Mouse (Mus musculus) heart, embryonic 12.5 days (tissue): ENCODE measurements around the gene Gnai1. TPM values are rescaled to one million over a fixed set of nuclear protein-coding genes. Genes with fewer than 3 reads are reported as not detected.

Experiments
- ATAC-seq: fragments of 200-750 bp; cut with Nextera tagmentation; 2 replicates; pipeline ENCODE4 v1.8.0; 2017; ENCODE audit warnings: moderate TSS enrichment, moderate library complexity; ENCODE audit not compliant: insufficient number of reproducible peaks, low FRiP score
- H3K27ac ChIP-seq: fragments of 300-500 bp; sonication (generic); 2 replicates; pipeline ENCODE4 v1.5.1; 2016; ENCODE audit warnings: mild to moderate bottlenecking, moderate library complexity; ENCODE audit not compliant: poor library complexity, severe bottlenecking
- H3K27me3 ChIP-seq: fragments of 300-500 bp; sonication (generic); replicated peaks from 2 replicates; pipeline ENCODE4 v1.6.1; 2016; ENCODE audit warnings: mild to moderate bottlenecking, moderate library complexity
- H3K36me3 ChIP-seq: fragments of 300-500 bp; sonication (generic); 2 replicates; pipeline ENCODE4 v1.6.1; 2016; ENCODE audit warnings: mild to moderate bottlenecking, moderate library complexity
- H3K4me1 ChIP-seq: fragments of 300-500 bp; sonication (generic); replicated peaks from 2 replicates; pipeline ENCODE4 v1.6.1; 2016; ENCODE audit warnings: mild to moderate bottlenecking
- H3K4me2 ChIP-seq: fragments of 300-500 bp; sonication (generic); 2 replicates; pipeline ENCODE4 v1.6.1; 2016; ENCODE audit warnings: mild to moderate bottlenecking, moderate library complexity
- H3K4me3 ChIP-seq: fragments of 300-500 bp; sonication (generic); 2 replicates; pipeline ENCODE4 v1.5.1; 2016; ENCODE audit warnings: mild to moderate bottlenecking
- H3K9ac ChIP-seq: fragments of 300-500 bp; sonication (generic); 2 replicates; pipeline ENCODE4 v1.6.1; 2016; ENCODE audit warnings: mild to moderate bottlenecking, moderate library complexity
- H3K9me3 ChIP-seq: fragments of 300-500 bp; sonication (generic); replicated peaks from 2 replicates; pipeline ENCODE4 v1.6.1; 2016; ENCODE audit warnings: mild to moderate bottlenecking, moderate library complexity
- WGBS: fragments of 180-500 bp; shearing (Covaris S2); methylation state at CpG from one replicate; pipeline ENCODE4 v1.1.7; 2016; 5-methylcytosine and 5-hydroxymethylcytosine counted together
- polyA plus RNA-seq: library from polyadenylated mRNA; unstranded; fragments of >200 nt; fragmentation: Nextera tagmentation; extraction: Ambion mirVana; gene quantifications from 2 replicates; pipeline ENCODE4 v1.2.1, GENCODE M21; 2016

The Gnai1 gene
- polyA plus RNA-seq, 1 experiment from 2014 or later: 32.4 TPM

DNA sequence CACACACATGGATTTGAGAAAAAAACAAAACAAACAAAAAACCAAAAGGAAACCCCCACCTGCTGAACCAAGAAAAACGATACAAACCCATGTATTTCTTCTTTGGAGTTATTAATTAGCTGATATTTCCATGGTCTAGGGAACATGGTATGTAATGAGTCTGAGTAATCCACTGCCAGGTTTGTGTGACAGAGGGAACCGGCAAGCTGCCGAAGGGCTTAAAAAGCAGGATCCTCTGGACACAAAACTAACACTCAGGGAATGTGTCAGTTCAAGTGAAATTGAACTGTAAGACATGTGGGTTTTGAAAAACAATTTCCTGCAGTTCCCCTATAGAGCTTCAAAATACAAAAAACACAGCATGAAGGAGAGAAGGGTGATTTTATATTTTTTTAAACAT is 72.1 kb downstream of the Gnai1 start:
- Histone ChIP-seq H3K36me3 (peaks cover 25% of the 10 kb centered on the region), H3K27me3 (no peaks in the 10 kb centered on the region), H3K4me2 (no peak overlapping the region), H3K9me3 (0 out of 2 replicates have a peak, but pooled peaks cover 7% of the 10 kb centered on the region), H3K27ac (no peak overlapping the region), H3K4me3 (no peak overlapping the region), H3K4me1 (no peaks in the 10 kb centered on the region), H3K9ac (no peak overlapping the region)
- no peak for ATAC-seq
- WGBS: 83% methylated on average over 3 of the region's 3 CpGs

- Histone ChIP-seq H3K27me3 (no peaks in the 10 kb centered on the region), H3K36me3 (peaks cover 6% of the 10 kb centered on the region), H3K27ac (no peak overlapping the region), H3K4me3 (no peak overlapping the region), H3K9ac (no peak overlapping the region), H3K9me3 (0 out of 2 replicates have a peak, but pooled peaks cover 6% of the 10 kb centered on the region), H3K4me1 (no peaks in the 10 kb centered on the region), H3K4me2 (no peak overlapping the region)
- 82% methylated on average over 3 of the region's 3 CpGs for WGBS
- no peak for ATAC-seq
Measured at GRCm38 (mm10) chr5:18282095-18282494, 78.1 kb downstream of the Gnai1 start.

GRCm38 (mm10) chr5:18274352-18274940 is 85.7 kb downstream of the Gnai1 start:
- no peaks in the 10 kb centered on the region for H3K27me3 ChIP-seq
- no peak overlapping the region for H3K4me2 ChIP-seq
- no peak overlapping the region for H3K27ac ChIP-seq
- no peaks in the 10 kb centered on the region for H3K9me3 ChIP-seq
- WGBS: 84% methylated on average over 7 of the region's 7 CpGs
- peaks cover 17% of the 10 kb centered on the region for H3K36me3 ChIP-seq
- ATAC-seq: no peak
- H3K4me3 ChIP-seq: no peak overlapping the region
- no peak overlapping the region for H3K9ac ChIP-seq
- no peaks in the 10 kb centered on the region for H3K4me1 ChIP-seq

GRCm38 (mm10) chr5:18273291-18274284 is 86.6 kb downstream of the Gnai1 start:
- Histone ChIP-seq H3K9ac (no peak overlapping the region), H3K4me2 (no peak overlapping the region), H3K36me3 (peaks cover 17% of the 10 kb centered on the region), H3K4me3 (no peak overlapping the region), H3K27ac (no peak overlapping the region), H3K9me3 (no peaks in the 10 kb centered on the region), H3K4me1 (no peaks in the 10 kb centered on the region), H3K27me3 (no peaks in the 10 kb centered on the region)
- no peak for ATAC-seq
- WGBS: 77% methylated on average over 11 of the region's 11 CpGs

DNA sequence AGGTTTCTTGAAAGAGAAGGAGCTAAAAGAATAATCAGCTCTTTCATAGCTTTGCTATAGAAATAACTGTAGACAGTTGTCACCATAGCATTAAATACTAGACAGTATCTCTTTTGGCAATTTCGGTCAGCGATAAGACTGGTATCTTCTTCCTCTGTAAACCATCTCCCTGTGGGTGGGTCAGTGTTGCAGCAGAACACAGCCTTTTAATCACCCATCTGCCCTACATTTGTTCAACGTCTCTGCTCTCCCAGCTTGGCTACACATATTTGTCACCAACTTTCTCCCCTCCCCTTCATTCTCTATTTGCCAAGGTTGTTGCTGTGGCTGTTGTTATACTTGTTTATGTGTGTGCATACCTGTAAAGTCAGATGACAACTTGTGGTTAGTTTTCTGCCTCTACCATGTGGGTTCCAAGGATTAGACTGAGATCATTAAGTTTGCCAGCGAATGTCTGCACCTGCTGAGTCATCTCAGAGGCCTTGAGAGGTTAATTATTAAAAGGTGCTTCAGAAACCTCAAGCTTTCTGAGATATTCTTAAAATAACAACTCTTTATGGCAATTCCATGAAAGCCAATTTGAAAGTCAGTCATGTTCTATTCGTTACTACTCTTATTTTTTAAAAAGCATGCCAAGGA is 109.7 kb downstream of the Gnai1 start:
- ATAC-seq: no peak
- H3K4me3 ChIP-seq: no peak overlapping the region
- H3K27me3 ChIP-seq: no peaks in the 10 kb centered on the region
- H3K27ac ChIP-seq: no peak overlapping the region
- H3K9me3 ChIP-seq: no peaks in the 10 kb centered on the region
- H3K36me3 ChIP-seq: no peaks in the 10 kb centered on the region
- no peaks in the 10 kb centered on the region for H3K4me1 ChIP-seq
- WGBS: 81% methylated on average over 5 of the region's 5 CpGs
- H3K9ac ChIP-seq: no peak overlapping the region
- no peak overlapping the region for H3K4me2 ChIP-seq

DNA sequence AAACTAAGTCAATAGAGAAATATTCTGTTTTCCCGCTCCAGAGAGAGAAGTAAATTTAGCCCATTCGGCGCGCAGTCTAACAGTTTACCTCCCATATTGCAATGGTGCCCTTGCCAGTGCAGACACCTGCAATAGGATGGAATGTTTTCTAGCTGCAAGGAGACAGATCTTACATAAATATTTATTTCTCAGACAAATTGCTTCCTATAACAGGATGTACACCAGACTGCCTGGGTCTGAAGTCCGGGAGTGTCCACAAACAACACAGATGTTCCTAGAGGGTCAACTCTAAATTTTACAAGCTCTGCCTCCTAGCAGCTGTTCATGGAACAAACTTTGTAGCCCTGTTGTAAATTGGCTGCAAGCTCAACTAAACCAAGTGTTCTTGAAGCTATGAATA is 111.0 kb downstream of the Gnai1 start:
- Histone ChIP-seq H3K4me2 (no peak overlapping the region), H3K4me1 (no peaks in the 10 kb centered on the region), H3K9ac (no peak overlapping the region), H3K4me3 (no peak overlapping the region), H3K36me3 (no peaks in the 10 kb centered on the region), H3K27me3 (no peaks in the 10 kb centered on the region), H3K27ac (no peak overlapping the region), H3K9me3 (no peaks in the 10 kb centered on the region)
- WGBS: 80% methylated on average over 5 of the region's 5 CpGs
- no peak for ATAC-seq

- Histone ChIP-seq H3K4me3 (no peak overlapping the region), H3K9me3 (no peaks in the 10 kb centered on the region), H3K4me2 (no peak overlapping the region), H3K27me3 (no peaks in the 10 kb centered on the region), H3K27ac (no peak overlapping the region), H3K9ac (no peak overlapping the region), H3K36me3 (no peaks in the 10 kb centered on the region), H3K4me1 (no peaks in the 10 kb centered on the region)
- ATAC-seq: no peak
- WGBS: 56% methylated on average over 1 of the region's 1 CpGs
Measured at GRCm38 (mm10) chr5:18229396-18229795, 130.8 kb downstream of the Gnai1 start.

- Histone ChIP-seq H3K4me1 (no peaks in the 10 kb centered on the region), H3K4me2 (no peak overlapping the region), H3K36me3 (no peaks in the 10 kb centered on the region), H3K27ac (no peak overlapping the region), H3K9me3 (no peaks in the 10 kb centered on the region), H3K9ac (no peak overlapping the region), H3K4me3 (no peak overlapping the region), H3K27me3 (no peaks in the 10 kb centered on the region)
- ATAC-seq: no peak
- WGBS: 72% methylated on average over 7 of the region's 7 CpGs
Measured at GRCm38 (mm10) chr5:18228866-18229265, 131.3 kb downstream of the Gnai1 start.

GRCm38 (mm10) chr5:18220873-18221272 is 139.3 kb downstream of the Gnai1 start:
- ATAC-seq: no peak
- H3K9ac ChIP-seq: no peak overlapping the region
- no peaks in the 10 kb centered on the region for H3K4me1 ChIP-seq
- H3K27me3 ChIP-seq: no peaks in the 10 kb centered on the region
- no peak overlapping the region for H3K4me3 ChIP-seq
- no peaks in the 10 kb centered on the region for H3K36me3 ChIP-seq
- no peak overlapping the region for H3K4me2 ChIP-seq
- no peak overlapping the region for H3K27ac ChIP-seq
- H3K9me3 ChIP-seq: no peaks in the 10 kb centered on the region
- WGBS: 34% methylated on average over 1 of the region's 1 CpGs

DNA sequence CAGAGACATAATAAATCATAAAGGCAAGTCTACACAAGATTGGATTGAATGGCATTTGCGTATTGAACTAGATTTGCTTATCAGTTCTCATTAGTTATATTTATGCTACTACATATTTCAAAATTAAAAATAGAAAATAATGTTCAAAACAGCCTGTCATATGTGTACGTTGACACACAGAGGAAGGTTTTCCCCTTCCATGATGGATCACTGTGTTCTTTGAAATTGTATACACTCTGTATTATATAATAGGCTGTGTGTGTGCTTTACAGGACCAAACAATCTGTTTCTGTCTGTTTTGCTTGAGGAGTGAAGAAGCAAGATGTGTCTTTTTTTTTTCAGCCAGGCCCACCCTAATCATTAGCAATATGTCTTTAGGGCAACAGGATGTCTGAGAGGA is 141.9 kb downstream of the Gnai1 start:
- Histone ChIP-seq H3K4me1 (no peaks in the 10 kb centered on the region), H3K9me3 (no peaks in the 10 kb centered on the region), H3K4me2 (no peak overlapping the region), H3K36me3 (no peaks in the 10 kb centered on the region), H3K27me3 (no peaks in the 10 kb centered on the region), H3K4me3 (no peak overlapping the region), H3K27ac (no peak overlapping the region), H3K9ac (no peak overlapping the region)
- ATAC-seq: no peak
- 74% methylated on average over 2 of the region's 2 CpGs for WGBS

- H3K9ac ChIP-seq: no peak overlapping the region
- no peak overlapping the region for H3K4me2 ChIP-seq
- no peaks in the 10 kb centered on the region for H3K36me3 ChIP-seq
- H3K27ac ChIP-seq: no peak overlapping the region
- no peak overlapping the region for H3K4me3 ChIP-seq
- no peak for ATAC-seq
- H3K9me3 ChIP-seq: no peaks in the 10 kb centered on the region
- no peaks in the 10 kb centered on the region for H3K4me1 ChIP-seq
- H3K27me3 ChIP-seq: no peaks in the 10 kb centered on the region
Measured at GRCm38 (mm10) chr5:18217856-18218255, 142.3 kb downstream of the Gnai1 start.
